Mouse (Mus musculus) lung, adult 2 months (tissue): Measurements from ENCODE around the gene Celf3.

ENCODE experiments used
- CTCF ChIP-seq: fragments of 200-500 bp; IDR thresholded peaks from 2 replicates; pipeline ENCODE4 v1.5.1; 2011; ENCODE audit warnings: mild to moderate bottlenecking, low read length, control low read depth; ENCODE audit not compliant: insufficient read depth
- POLR2A ChIP-seq: fragments of 200-500 bp; IDR thresholded peaks from 2 replicates; pipeline ENCODE4 v1.6.1; 2011; ENCODE audit warnings: low read depth, mild to moderate bottlenecking, control low read depth, low read length, borderline replicate concordance; ENCODE audit errors: extremely low read depth

DNA sequence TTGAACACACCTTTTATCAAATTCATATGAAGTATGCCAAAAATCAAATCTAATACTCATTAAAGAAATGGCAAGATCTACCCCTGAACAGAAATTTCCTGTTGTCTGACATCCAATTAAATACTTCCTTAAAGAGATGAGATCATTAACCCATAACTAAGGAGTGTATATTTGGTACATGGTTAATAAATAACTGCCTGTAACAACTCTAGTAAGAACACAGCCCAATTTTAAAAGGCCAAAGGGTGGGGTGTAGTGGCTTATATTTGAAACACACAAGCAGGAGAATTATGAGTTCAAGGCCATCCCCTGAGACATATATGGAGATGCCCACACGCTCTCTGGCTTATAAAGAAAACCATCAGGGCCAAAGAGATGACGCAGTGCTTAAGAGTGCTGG is 28.7 kb upstream of the Celf3 start:
- no peak for TF ChIP-seq POLR2A
- no peak for TF ChIP-seq CTCF
